Comparison of ENCODE assay signal across 9 mouse cellular contexts in genomic region chr17:83850458-83850857, GRCm38 (mm10). TPM values are rescaled to one million over a fixed set of nuclear protein-coding genes. Genes with fewer than 3 reads are reported as not detected.
DNase-seq lines count a peak whose midpoint lies in the region; ATAC-seq and TF ChIP-seq lines count a peak whose summit lies in the region.
"Had no signal": no experiment of that assay in that cellular context is flagged by ENCODE, and none has a peak within 500 bp of the region (broad histone marks: within the 10 kb centered on the region; RNA-seq: fewer than 3 reads in every experiment).

No protein-coding gene starts in this region.

- H3K4me2 ChIP-seq in heart, embryonic 15.5 days: peak overlapping the region; percentile 50

- peak; percentile 90 for DNase-seq in brain, adult 2 months (ENCODE audit: low read depth, low spot score)
- peak; percentile 95 to 97 for DNase-seq in kidney, postnatal 4 days
- peak; percentile 81 to 85 for DNase-seq in lung, adult 18-20 months
- peak; percentile 91 for DNase-seq in ovary, postnatal 10 days (ENCODE audit: low spot score)
- peak; percentile 84 for DNase-seq in thymus, postnatal 0 days (ENCODE audit: low spot score)

- H3K27me3 ChIP-seq in E14TG2a.4 (ENCODE audit: insufficient read depth, low read length): no peaks in the 10 kb centered on the region
- H3K27me3 ChIP-seq in heart, embryonic 15.5 days: no peaks in the 10 kb centered on the region

- H3K4me3 ChIP-seq in E14TG2a.4 (replicated peaks; ENCODE audit: low read length): peak overlapping the region; percentile 66
- no peak overlapping the region for H3K4me3 ChIP-seq in heart, embryonic 15.5 days

- no peak overlapping the region for H3K9ac ChIP-seq in heart, embryonic 15.5 days

- peak; percentile 87 for TF ChIP-seq CTCF in E14TG2a.4 (conservative IDR thresholded peaks at IDR 0.05; ENCODE audit: low read length)

- peaks cover 57% of the 10 kb centered on the region for H3K4me1 ChIP-seq in E14TG2a.4 (replicated peaks; ENCODE audit: low read depth, low read length)
- H3K4me1 ChIP-seq in heart, embryonic 15.5 days (replicated peaks): peaks cover 6% of the 10 kb centered on the region

- H3K36me3 ChIP-seq in E14TG2a.4 (ENCODE audit: insufficient read depth, low read length): no peaks in the 10 kb centered on the region
- no peaks in the 10 kb centered on the region for H3K36me3 ChIP-seq in heart, embryonic 15.5 days

- 14% methylated on average over 9 of the region's 9 CpGs for WGBS in heart, embryonic 15.5 days

- H3K9me3 ChIP-seq in E14TG2a.4 (ENCODE audit: low read length): peaks cover 6% of the 10 kb centered on the region
- H3K9me3 ChIP-seq in heart, embryonic 15.5 days (replicated peaks): no peaks in the 10 kb centered on the region

- peak; percentile 83 for ATAC-seq in erythroblast, adult 5-6 weeks (replicated peaks; ENCODE audit: low FRiP score, poor library complexity, severe bottlenecking)
- ATAC-seq in heart, embryonic 15.5 days (replicated peaks; ENCODE audit: insufficient number of reproducible peaks, insufficient read depth, low FRiP score, low read depth): peak; percentile 23; the same call in 1 of the 2 replicates

- H3K27ac ChIP-seq in heart, embryonic 15.5 days: no peak overlapping the region
- H3K27ac ChIP-seq: macrophage had no signal

RNA-seq across cellular contexts. Expression of gene Haao, which starts 2.7 kb away (rescaled TPM):
- total RNA-seq in erythroblast, adult 5-6 weeks (2015; ENCODE audit: low replicate concordance): 9.6 and 13.3 TPM in 2 replicates
- 1.4 and 3.7 TPM in 2 replicates for total RNA-seq in erythroblast, adult 5-6 weeks (2017; ENCODE audit: low replicate concordance)
- polyA plus RNA-seq in heart, embryonic 15.5 days (2015; fragmentation: Nextera tagmentation; extraction: Ambion mirVana): 0.25 and 2.0 TPM in 2 replicates
- 5.6 and 5.9 TPM in 2 replicates for polyA plus RNA-seq in thymus, postnatal 0 days (2015; fragmentation: Nextera tagmentation; extraction: Ambion mirVana)
